Mouse (Mus musculus) megakaryocyte, embryonic 14.5 days (primary cell): ENCODE measurements around the gene Fam102b.

Source experiments
- FLI1 ChIP-seq: IDR thresholded peaks from 2 replicates; pipeline ENCODE4 v1.6.1; 2012; ENCODE audit warnings: low read length, inconsistent platforms, mixed read lengths
- GATA1 ChIP-seq: IDR thresholded peaks from 3 replicates; pipeline ENCODE4 v1.6.1; 2012; ENCODE audit warnings: mixed read lengths, low read length, inconsistent platforms, borderline replicate concordance

GRCm38 (mm10) chr3:109021720-109022516 is 5.5 kb downstream of the Fam102b start:
- TF ChIP-seq GATA1 (no peak), FLI1 (no peak)
